Mouse (Mus musculus): ENCODE data around the gene E2f4. TPM values are rescaled to one million over a fixed set of nuclear protein-coding genes. Genes with fewer than 3 reads are reported as not detected.

E2f4 gene
- polyA plus RNA-seq, 1 experiment from 2014 or later: 136 TPM

DNA sequence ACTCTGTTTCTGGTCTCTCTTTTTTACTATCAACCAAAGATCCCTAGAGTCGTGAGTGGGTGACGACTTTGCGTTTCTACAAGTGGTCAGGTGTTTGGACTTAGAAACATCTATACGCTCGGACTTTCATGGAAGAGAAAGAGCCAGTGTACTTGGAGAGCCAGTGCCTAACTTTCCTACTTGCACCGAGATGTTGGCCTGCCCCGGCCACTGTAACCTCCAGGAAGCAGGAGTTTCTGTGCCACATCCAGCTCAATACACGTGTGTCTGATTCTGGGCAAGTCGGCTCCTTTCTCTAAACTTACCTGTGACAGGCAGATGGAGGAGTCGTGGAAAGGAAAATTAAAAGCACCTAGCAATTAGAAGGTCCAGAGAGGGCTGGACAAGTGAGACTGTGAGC is 21.6 kb upstream of the E2f4 start, which contains the start of gene Nol3:
TSS of gene Nol3 (plus strand) at position 301 of the 400 bp plus-strand sequence.
- H3K27me3 ChIP-seq (ENCODE audit: poor library complexity, severe bottlenecking): peaks cover 100% of the 10 kb centered on the region
- no peak for DNase-seq (ENCODE audit: extremely low spot score, low spot score)

DNA sequence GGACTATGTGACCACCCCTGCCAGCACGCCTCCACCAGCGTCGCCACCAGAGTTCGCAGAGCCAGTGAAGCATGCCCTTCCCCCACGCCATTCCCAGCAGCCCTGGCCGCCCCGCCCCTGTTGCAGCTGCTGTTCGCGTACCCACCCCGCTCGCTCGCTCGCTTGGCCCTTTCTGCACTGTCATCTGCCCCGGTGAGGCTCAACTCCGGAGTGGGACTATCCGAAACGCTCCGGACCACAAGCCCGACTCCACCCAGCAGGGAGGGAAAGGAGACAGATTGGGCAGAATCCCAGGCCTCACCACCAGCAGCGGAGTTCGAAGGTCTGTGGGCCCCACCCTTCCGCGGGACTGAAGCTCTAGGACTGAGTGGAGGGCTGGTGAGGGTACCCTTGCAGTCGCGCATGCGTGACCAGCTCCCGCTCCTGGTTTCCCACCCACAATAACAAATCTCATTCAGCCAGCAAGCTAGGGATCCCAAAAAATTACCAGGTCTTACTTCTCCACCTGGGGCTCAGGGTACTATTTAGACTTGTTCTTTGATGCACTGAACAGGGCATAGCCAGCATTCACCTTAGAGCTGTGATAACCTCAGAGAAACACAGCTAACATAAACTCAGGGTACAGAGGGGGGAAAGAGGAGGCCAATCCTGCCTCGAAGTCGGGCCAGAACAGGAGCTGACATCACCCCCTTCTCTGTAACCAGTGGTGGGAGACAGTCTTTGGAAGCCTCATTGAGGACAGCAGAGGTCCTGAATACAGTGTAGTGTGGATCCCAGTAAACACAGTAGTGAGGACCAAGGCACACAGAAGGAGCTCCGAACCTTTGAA is 21.0 kb upstream of the E2f4 start:
- peak overlapping the region; percentile 44; the same call in 1 of the 2 replicates for H3K27ac ChIP-seq
- H3K27me3 ChIP-seq (ENCODE audit: poor library complexity, severe bottlenecking): peaks cover 100% of the 10 kb centered on the region
- H3K9me3 ChIP-seq: no peaks in the 10 kb centered on the region
- H3K36me3 ChIP-seq (replicated peaks): peaks cover 2% of the 10 kb centered on the region
- DNase-seq (ENCODE audit: extremely low spot score, low spot score): peak; percentile 54
- peak overlapping the region; percentile 55 for H3K4me3 ChIP-seq
- peaks cover 34% of the 10 kb centered on the region for H3K4me1 ChIP-seq
- 4% methylated on average over 30 of the region's 30 CpGs for WGBS

More for the DNA sequence above, 21.6 kb upstream of the E2f4 start, which contains the start of gene Nol3:
- peak within 1 kb of the TSS; percentile 44; the same call in 1 of the 2 replicates for H3K27ac ChIP-seq
- peak within 1 kb of the TSS; percentile 55 for H3K4me3 ChIP-seq
- no peaks in the 10 kb centered on the region for H3K9me3 ChIP-seq
- no peaks in the 10 kb centered on the region; the same call in 1 of the 2 replicates for H3K36me3 ChIP-seq (replicated peaks)
- 4% methylated on average over 10 of the region's 10 CpGs for WGBS
- H3K4me1 ChIP-seq: peaks cover 39% of the 10 kb centered on the region

DNA sequence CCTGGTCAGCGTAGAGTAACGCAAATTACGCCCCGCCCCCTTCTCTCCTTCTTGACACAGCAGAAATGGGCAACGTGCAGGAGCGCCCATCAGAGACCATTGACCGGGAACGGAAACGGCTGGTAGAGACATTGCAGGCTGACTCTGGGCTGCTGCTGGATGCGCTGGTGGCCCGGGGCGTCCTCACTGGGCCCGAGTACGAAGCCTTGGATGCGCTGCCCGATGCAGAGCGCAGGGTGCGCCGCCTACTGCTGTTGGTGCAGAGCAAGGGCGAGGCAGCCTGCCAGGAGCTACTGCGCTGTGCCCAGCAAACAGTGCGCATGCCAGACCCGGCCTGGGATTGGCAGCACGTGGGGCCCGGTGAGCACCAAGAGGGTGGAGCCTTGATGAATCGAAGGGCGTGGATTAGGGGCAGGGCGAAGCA is 18.5 kb upstream of the E2f4 start:
- DNase-seq (ENCODE audit: extremely low spot score, low spot score): no peak
- peak overlapping the region; percentile 39 for H3K4me3 ChIP-seq
- 2% methylated on average over 28 of the region's 28 CpGs for WGBS
- no peak overlapping the region for H3K27ac ChIP-seq
- peaks cover 36% of the 10 kb centered on the region for H3K4me1 ChIP-seq
- peaks cover 25% of the 10 kb centered on the region for H3K36me3 ChIP-seq (replicated peaks)
- peaks cover 100% of the 10 kb centered on the region for H3K27me3 ChIP-seq (ENCODE audit: poor library complexity, severe bottlenecking)
- H3K9me3 ChIP-seq: no peaks in the 10 kb centered on the region

DNA sequence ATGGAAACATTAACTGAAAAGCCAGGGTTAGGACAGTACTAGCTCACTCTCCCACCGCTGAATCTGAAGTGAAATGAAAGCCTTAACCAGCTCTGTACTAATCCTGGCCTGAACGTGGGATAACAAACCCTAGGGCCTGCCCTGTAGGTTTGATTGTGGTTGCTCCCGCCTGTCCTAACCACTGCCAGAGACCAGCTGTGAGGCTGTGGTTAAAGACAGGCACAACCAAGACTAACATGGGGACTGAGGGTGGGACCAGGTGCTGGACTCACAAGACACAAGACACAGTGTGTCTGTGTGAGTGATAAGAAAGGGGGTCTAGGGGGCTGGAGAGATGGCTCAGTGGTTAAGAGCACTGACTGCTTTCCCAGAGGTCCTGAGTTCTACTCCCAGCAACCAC is 16.9 kb upstream of the E2f4 start:
- peaks cover 32% of the 10 kb centered on the region for H3K4me1 ChIP-seq
- no peak for DNase-seq (ENCODE audit: extremely low spot score, low spot score)
- no peak overlapping the region for H3K27ac ChIP-seq
- peaks cover 38% of the 10 kb centered on the region for H3K36me3 ChIP-seq (replicated peaks)
- peaks cover 98% of the 10 kb centered on the region for H3K27me3 ChIP-seq (ENCODE audit: poor library complexity, severe bottlenecking)
- 67% methylated on average over 3 of the region's 3 CpGs for WGBS
- H3K9me3 ChIP-seq: no peaks in the 10 kb centered on the region
- H3K4me3 ChIP-seq: no peak overlapping the region

- no peak overlapping the region for H3K27ac ChIP-seq
- DNase-seq (ENCODE audit: extremely low spot score, low spot score): no peak
- H3K4me1 ChIP-seq: peaks cover 19% of the 10 kb centered on the region
- peaks cover 92% of the 10 kb centered on the region for H3K27me3 ChIP-seq (ENCODE audit: poor library complexity, severe bottlenecking)
- whole genome bisulfite sequencing: 89% methylated on average over 12 of the region's 12 CpGs
- H3K36me3 ChIP-seq (replicated peaks): peaks cover 40% of the 10 kb centered on the region
- H3K4me3 ChIP-seq: no peak overlapping the region
- no peaks in the 10 kb centered on the region for H3K9me3 ChIP-seq
These were observed 15.6 kb upstream of the E2f4 start for GRCm38 (mm10) chr8:105281821-105282220.

DNA sequence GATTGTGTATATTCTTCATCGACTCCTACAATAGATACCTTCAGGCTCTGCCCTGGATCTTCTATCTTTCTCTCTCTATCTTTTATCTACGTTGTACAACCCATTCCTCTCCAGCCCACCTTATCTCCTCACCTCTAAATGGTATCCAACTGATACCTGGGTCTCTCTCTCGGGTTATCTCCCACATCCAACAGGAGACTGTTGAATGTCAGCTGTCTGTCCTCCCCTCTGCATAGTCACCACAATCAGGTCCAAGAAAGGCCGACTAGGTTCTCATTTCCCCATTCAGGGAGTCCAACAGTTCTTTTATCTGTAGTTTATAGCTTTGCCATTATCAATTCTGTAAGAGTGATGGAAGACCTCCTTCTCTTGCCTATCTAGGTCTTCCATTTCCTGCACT is 15.2 kb upstream of the E2f4 start:
- peaks cover 17% of the 10 kb centered on the region for H3K4me1 ChIP-seq
- H3K36me3 ChIP-seq (replicated peaks): peaks cover 40% of the 10 kb centered on the region
- peaks cover 88% of the 10 kb centered on the region for H3K27me3 ChIP-seq (ENCODE audit: poor library complexity, severe bottlenecking)
- H3K9me3 ChIP-seq: no peaks in the 10 kb centered on the region
- WGBS: 92% methylated on average over 4 of the region's 4 CpGs
- no peak for DNase-seq (ENCODE audit: extremely low spot score, low spot score)
- no peak overlapping the region for H3K27ac ChIP-seq
- H3K4me3 ChIP-seq: no peak overlapping the region

GRCm38 (mm10) chr8:105283074-105283473 is 14.4 kb upstream of the E2f4 start:
- peaks cover 79% of the 10 kb centered on the region for H3K27me3 ChIP-seq (ENCODE audit: poor library complexity, severe bottlenecking)
- H3K27ac ChIP-seq: no peak overlapping the region
- no peak overlapping the region; the same call in 1 of the 2 replicates for H3K4me3 ChIP-seq
- WGBS: 18% methylated on average over 23 of the region's 23 CpGs
- DNase-seq (ENCODE audit: extremely low spot score, low spot score): no peak
- H3K4me1 ChIP-seq: peaks cover 19% of the 10 kb centered on the region
- H3K36me3 ChIP-seq (replicated peaks): peaks cover 40% of the 10 kb centered on the region
- H3K9me3 ChIP-seq: no peaks in the 10 kb centered on the region

DNA sequence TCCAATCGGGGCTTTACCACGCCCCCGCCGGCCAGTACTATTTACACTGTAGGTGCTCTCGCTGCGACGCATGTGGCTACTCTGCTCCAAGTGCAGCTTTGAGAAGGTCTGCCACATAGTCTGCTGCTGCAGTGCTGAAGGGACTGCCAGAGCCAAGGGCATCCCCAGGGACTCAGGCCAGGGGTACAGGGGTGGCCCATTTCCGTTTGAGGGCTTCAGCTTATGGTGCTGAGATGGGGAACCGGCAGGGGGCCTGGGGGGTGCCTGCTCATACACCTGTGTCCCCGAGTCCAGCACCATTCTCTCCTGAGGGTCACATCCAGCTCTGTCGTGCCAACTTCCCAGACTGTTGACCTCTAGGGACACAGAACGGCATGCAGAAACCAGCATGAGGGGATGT is 11.9 kb upstream of the E2f4 start:
- 54% methylated on average over 12 of the region's 12 CpGs for WGBS
- Histone ChIP-seq H3K9me3 (no peaks in the 10 kb centered on the region), H3K4me3 (no peak overlapping the region), H3K36me3 (replicated peaks) (peaks cover 40% of the 10 kb centered on the region), H3K4me1 (peaks cover 32% of the 10 kb centered on the region), H3K27me3 (ENCODE audit: poor library complexity, severe bottlenecking) (peaks cover 67% of the 10 kb centered on the region), H3K27ac (no peak overlapping the region)
- DNase-seq (ENCODE audit: extremely low spot score, low spot score): no peak

- no peak for DNase-seq (ENCODE audit: extremely low spot score, low spot score)
- Histone ChIP-seq H3K4me1 (peaks cover 37% of the 10 kb centered on the region), H3K9me3 (no peaks in the 10 kb centered on the region), H3K4me3 (no peak overlapping the region), H3K27ac (no peak overlapping the region), H3K27me3 (ENCODE audit: poor library complexity, severe bottlenecking) (peaks cover 63% of the 10 kb centered on the region), H3K36me3 (replicated peaks) (peaks cover 34% of the 10 kb centered on the region)
- WGBS: 91% methylated on average over 4 of the region's 4 CpGs
These were observed 10.6 kb upstream of the E2f4 start for GRCm38 (mm10) chr8:105286907-105287306.

DNA sequence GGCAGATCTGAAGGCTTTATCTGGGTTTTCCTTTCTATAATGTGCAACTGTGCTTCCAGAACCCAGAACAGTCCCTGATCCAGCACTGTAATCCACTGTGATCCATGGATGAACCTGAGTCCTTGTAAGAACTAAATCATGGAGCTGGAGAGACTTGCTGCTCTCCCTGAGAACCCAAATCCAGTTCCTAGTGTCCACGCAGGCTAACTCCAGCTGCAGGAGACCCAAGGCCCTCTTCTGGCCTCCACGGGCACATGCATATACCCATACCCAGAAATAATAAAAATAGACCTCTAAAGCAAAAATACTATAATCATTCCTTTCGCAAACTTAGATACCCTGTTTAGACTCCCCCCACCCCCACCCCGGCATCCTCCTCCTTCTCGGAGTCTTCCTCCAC is 9.2 kb upstream of the E2f4 start:
- peak overlapping the region; percentile 96; the same call in 1 of the 2 replicates for H3K27ac ChIP-seq
- peaks cover 35% of the 10 kb centered on the region for H3K4me1 ChIP-seq
- DNase-seq (ENCODE audit: extremely low spot score, low spot score): no peak
- WGBS: 91% methylated on average over 5 of the region's 5 CpGs
- H3K4me3 ChIP-seq: peak overlapping the region; percentile 65
- H3K9me3 ChIP-seq: no peaks in the 10 kb centered on the region
- peaks cover 55% of the 10 kb centered on the region for H3K27me3 ChIP-seq (ENCODE audit: poor library complexity, severe bottlenecking)
- peaks cover 20% of the 10 kb centered on the region for H3K36me3 ChIP-seq (replicated peaks)

- peak; percentile 93 for DNase-seq (ENCODE audit: extremely low spot score, low spot score)
- peaks cover 54% of the 10 kb centered on the region for H3K27me3 ChIP-seq (ENCODE audit: poor library complexity, severe bottlenecking)
- H3K4me3 ChIP-seq: peak overlapping the region; percentile 65
- no peaks in the 10 kb centered on the region for H3K9me3 ChIP-seq
- peaks cover 35% of the 10 kb centered on the region for H3K4me1 ChIP-seq
- WGBS: under 1% methylated on average over 53 of the region's 53 CpGs
- H3K36me3 ChIP-seq (replicated peaks): peaks cover 15% of the 10 kb centered on the region
- peak overlapping the region; percentile 96 for H3K27ac ChIP-seq
These were observed 8.3 kb upstream of the E2f4 start for GRCm38 (mm10) chr8:105288958-105289732.

DNA sequence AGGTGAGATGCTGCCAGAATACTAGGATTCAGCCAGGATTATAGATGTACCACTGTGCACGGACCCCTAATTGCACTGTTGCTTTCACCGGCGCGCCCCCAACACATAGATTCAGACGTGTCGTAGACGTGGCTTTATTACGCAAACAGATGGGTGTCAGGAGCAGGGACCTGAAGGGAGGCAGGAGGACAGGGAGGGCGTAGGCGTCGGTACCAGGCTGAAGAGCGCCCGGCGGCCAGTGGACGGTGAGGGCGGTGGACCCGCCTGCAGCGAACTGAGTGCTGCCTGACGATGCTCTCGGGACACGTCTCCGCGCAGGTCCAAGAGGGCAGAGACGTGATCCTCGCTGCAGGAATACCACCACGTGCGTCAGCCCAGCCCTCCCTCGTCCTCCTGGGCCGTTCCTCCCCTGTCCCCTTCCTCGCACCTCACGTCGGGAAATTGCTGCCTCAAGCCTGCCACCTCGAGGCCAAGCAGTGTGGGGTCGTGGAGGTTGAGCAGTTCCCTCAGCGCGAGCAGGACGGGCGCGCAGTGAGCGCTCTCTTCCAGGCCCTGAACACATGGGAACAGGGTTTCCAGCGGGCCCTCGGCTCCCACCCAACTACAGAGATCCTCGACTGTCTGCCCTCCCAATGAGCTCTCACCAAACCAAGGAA is 7.5 kb upstream of the E2f4 start, which contains the start of gene 4931428F04Rik:
TSS of gene 4931428F04Rik (minus strand) at position 60 of the 656 bp plus-strand sequence.
- peak within 1 kb of the TSS; percentile 65 for H3K4me3 ChIP-seq
- peaks cover 35% of the 10 kb centered on the region for H3K4me1 ChIP-seq
- peak; percentile 58 for DNase-seq (ENCODE audit: extremely low spot score, low spot score)
- H3K9me3 ChIP-seq: no peaks in the 10 kb centered on the region
- H3K27me3 ChIP-seq (ENCODE audit: poor library complexity, severe bottlenecking): peaks cover 47% of the 10 kb centered on the region
- 2% methylated on average over 43 of the region's 43 CpGs for WGBS
- H3K27ac ChIP-seq: peak within 1 kb of the TSS; percentile 96
- H3K36me3 ChIP-seq (replicated peaks): peaks cover 8% of the 10 kb centered on the region

All from forebrain, embryonic 10.5 days (tissue).